Mouse (Mus musculus) C2C12 (cell line): ENCODE measurements at regions not wholly inside any gene's neighbourhood (a gene's known extent, or its start where the extent isn't known, plus 50 kb on each side); places are given as distances from the start of the nearest gene placed in this dataset.

ENCODE experiments used
- CEBPB ChIP-seq: IDR thresholded peaks from one replicate; pipeline ENCODE4 v1.6.1; 2011; ENCODE audit warnings: low read depth, mild to moderate bottlenecking, control low read depth, moderate library complexity
- CTCF ChIP-seq: IDR thresholded peaks from one replicate; pipeline ENCODE4 v1.5.1; 2011; ENCODE audit not compliant: control insufficient read depth, insufficient read depth, insufficient read length

- no peak for TF ChIP-seq CTCF
- TF ChIP-seq CEBPB, result no peak
Measured at GRCm38 (mm10) chr13:45333634-45334033, 55.9 kb upstream of the Mylip start.
